Mouse (Mus musculus): ENCODE results near the gene Lcorl. TPM values are rescaled to one million over a fixed set of nuclear protein-coding genes. Genes with fewer than 3 reads are reported as not detected.

Lcorl gene
- polyA plus RNA-seq (2016; fragmentation: Nextera tagmentation; extraction: Ambion mirVana) = 57.0 and 60.0 TPM in 2 replicates

DNA sequence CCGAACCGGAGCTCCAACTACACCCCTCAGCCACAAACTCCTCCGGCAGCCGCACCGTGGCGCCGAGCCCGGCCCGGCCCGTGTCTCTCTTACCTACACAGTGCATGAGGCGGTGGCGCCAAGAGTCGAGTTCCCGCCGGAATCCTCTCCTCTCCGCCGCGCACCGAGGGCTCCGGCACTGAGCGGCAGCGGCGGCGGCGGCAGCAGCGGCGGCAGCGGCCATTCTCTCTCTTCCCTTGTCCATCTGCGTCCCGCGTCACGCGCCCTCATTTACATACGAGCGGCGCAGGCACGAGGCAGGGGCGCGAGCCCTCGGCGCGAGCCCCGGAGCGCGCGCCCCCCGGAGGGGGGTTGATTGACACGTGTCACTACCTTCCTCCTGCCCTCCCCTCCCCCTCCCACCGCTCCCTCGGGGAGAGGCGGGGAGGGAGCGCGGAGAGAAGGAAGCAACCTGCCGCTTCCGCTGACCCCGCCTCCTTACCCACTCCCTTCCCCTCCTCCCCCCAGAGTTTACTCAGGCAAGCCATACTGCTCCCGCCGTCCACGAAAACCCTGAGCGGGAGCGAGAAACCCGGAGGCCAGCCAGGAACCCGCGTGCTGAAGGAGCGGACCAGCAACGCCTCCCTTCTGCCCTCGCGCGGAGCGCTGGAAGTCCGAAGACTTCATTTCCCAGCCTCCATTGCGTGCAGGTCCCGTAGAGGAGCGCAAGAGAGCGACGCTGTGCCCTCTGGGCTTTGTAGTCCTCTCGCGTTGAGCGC, at the start of gene Lcorl:
Gene Lcorl (minus strand): TSS at position 362 of the 758 bp plus-strand sequence.
- Histone ChIP-seq H3K27me3 (no peaks in the 10 kb centered on the region), H3K27ac (peak within 1 kb of the TSS; percentile 99), H3K4me1 (peaks cover 6% of the 10 kb centered on the region), H3K4me2 (peak within 1 kb of the TSS; percentile 75), H3K36me3 (replicated peaks) (no peaks in the 10 kb centered on the region), H3K9ac (peak within 1 kb of the TSS; percentile 97), H3K4me3 (replicated peaks) (peak within 1 kb of the TSS; percentile 96), H3K9me3 (no peaks in the 10 kb centered on the region)
- peak; percentile 95 for ATAC-seq (ENCODE audit: low FRiP score)
- WGBS = under 1% methylated on average over 68 of the region's 79 CpGs

DNA sequence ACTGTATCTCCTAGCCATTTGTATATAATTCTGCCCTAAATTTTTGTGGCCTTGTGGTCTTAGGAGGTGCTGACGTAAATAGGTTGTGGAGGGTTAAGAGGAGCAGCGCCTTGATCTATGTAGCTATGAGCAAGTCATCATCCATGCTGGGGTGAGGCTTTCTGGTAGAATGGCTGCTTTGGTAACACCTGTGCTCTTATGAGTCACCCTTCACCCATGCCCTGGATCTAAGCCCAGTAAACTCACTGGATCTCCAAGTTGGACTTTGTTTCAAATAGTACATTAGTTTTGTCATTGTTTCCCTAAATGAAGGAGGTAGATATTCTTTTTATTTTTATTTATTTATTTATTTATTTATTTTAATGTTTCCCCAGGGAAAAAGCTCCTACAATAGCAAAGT, 47.3 kb upstream of the Lcorl start:
- Histone ChIP-seq H3K9me3 (no peaks in the 10 kb centered on the region), H3K36me3 (replicated peaks) (no peaks in the 10 kb centered on the region), H3K4me1 (no peaks in the 10 kb centered on the region), H3K27me3 (no peaks in the 10 kb centered on the region), H3K4me3 (replicated peaks) (no peak overlapping the region), H3K9ac (no peak overlapping the region), H3K4me2 (no peak overlapping the region), H3K27ac (no peak overlapping the region)
- ATAC-seq (ENCODE audit: low FRiP score) = no peak
- WGBS = 99% methylated on average over 2 of the region's 2 CpGs

DNA sequence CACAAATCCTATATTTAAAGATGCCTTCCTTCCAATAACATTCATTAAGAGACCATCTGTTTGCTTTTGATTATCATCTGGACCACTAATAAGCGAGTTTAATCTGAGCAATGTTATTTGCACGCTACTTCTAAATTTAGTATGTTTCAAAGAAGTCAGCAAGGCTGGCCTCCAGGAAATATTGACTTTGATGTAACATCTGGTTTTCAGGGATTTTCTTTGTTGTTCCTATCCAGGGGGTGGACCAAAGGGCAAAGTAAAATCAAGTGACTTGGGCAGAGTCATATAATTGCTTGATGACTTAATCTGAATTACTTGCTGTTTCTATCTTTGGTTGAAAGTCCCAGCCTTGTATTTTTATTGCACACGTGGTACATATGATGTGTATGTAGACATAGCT, 45.8 kb upstream of the Lcorl start:
- Histone ChIP-seq H3K4me3 (replicated peaks) (no peak overlapping the region), H3K27ac (no peak overlapping the region), H3K27me3 (no peaks in the 10 kb centered on the region), H3K9ac (no peak overlapping the region), H3K4me1 (no peaks in the 10 kb centered on the region), H3K4me2 (no peak overlapping the region), H3K36me3 (replicated peaks) (no peaks in the 10 kb centered on the region), H3K9me3 (no peaks in the 10 kb centered on the region)
- WGBS = 74% methylated on average over 3 of the region's 3 CpGs
- no peak for ATAC-seq (ENCODE audit: low FRiP score)

DNA sequence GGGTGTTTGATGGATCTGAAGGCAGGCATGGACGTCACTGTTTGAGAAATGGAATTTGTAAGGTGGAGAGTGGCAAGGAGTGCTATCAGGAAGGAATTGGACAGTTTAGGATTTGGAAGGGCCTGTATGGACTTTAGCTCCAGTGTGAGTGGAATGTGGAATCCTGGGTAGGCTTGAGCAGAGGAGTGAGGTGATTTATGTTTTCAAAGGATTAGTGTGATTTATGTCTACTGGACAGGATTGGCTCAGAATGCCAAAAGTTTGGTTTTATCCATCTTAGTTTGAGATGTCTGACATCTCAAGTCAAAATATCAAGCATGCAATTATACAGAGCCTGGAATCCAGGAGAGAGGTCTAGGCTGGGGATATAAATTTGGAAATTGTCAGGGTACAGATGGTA, 37.9 kb upstream of the Lcorl start:
- no peaks in the 10 kb centered on the region for H3K27me3 ChIP-seq
- H3K4me2 ChIP-seq = no peak overlapping the region
- no peak overlapping the region for H3K9ac ChIP-seq
- no peaks in the 10 kb centered on the region for H3K36me3 ChIP-seq (replicated peaks)
- 80% methylated on average over 1 of the region's 1 CpGs for WGBS
- no peaks in the 10 kb centered on the region for H3K9me3 ChIP-seq
- H3K4me1 ChIP-seq = no peaks in the 10 kb centered on the region
- H3K4me3 ChIP-seq (replicated peaks) = no peak overlapping the region
- H3K27ac ChIP-seq = no peak overlapping the region
- ATAC-seq (ENCODE audit: low FRiP score) = no peak

DNA sequence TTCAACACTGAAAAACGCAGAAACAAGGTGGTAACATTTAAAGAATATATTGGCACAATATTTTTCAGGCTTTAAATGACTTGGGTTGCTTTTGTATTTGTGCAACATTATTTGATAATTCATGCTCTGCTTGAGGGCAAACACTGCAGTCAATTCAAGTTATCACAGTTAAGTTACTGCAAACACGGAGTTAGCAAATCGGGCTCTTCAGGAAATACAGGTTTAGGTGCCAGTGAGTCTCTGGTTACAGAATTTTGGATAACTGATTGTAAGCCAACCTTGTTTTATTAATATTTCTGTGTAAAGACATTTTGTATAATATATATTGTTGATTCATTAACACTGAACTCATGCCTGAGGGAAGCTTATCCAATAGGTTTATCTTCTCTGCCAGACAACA, 36.3 kb upstream of the Lcorl start:
- no peak overlapping the region for H3K9ac ChIP-seq
- H3K27ac ChIP-seq = no peak overlapping the region
- ATAC-seq (ENCODE audit: low FRiP score) = no peak
- H3K4me3 ChIP-seq (replicated peaks) = no peak overlapping the region
- H3K4me2 ChIP-seq = no peak overlapping the region
- no peaks in the 10 kb centered on the region for H3K4me1 ChIP-seq
- no peaks in the 10 kb centered on the region for H3K9me3 ChIP-seq
- no peaks in the 10 kb centered on the region for H3K27me3 ChIP-seq
- no peaks in the 10 kb centered on the region for H3K36me3 ChIP-seq (replicated peaks)
- 82% methylated on average over 3 of the region's 3 CpGs for WGBS

DNA sequence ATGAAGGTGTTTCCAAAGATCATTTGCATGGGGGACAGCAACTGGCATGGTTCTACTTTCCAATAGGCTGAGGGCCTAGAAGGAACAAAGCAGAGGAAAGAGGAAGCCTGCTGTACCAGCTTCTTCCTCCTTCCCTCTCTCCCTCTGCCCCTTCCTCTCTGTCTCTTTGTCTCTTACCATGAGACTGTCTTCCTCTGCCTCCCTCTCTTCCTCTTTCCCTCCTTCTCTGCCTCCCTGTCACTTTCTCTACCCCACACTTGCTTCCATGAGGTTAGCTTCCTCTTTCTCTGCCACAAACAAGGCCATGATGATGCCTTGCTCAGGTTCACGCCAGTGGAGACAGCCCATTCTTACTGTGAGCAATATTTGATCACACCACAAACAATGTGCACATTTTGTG, 18.9 kb upstream of the Lcorl start:
- Histone ChIP-seq H3K27ac (no peak overlapping the region), H3K4me2 (no peak overlapping the region), H3K9ac (no peak overlapping the region), H3K4me1 (no peaks in the 10 kb centered on the region), H3K27me3 (no peaks in the 10 kb centered on the region), H3K36me3 (replicated peaks) (no peaks in the 10 kb centered on the region), H3K4me3 (replicated peaks) (no peak overlapping the region), H3K9me3 (no peaks in the 10 kb centered on the region)
- ATAC-seq (ENCODE audit: low FRiP score) = no peak
- 94% methylated on average over 1 of the region's 1 CpGs for WGBS

DNA sequence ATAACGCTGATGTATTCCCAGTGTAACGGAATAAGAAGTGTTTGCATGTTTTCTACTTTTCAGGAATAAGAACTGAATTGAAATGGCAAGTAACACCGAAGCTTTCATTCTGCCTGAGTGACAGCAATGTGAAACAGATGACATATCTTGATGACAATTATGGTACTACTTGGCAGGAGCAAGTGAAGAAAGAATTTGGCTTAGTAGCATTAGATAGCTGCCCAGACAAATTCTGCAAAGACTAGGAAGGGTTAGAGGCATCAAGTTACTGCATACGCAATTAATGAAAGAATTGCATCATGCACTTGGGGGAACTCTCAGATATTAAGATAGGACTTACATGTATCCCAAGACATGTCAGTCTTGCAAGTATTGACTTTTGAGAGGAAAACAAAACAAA, 18.1 kb upstream of the Lcorl start:
- Histone ChIP-seq H3K27me3 (no peaks in the 10 kb centered on the region), H3K9me3 (no peaks in the 10 kb centered on the region), H3K4me2 (no peak overlapping the region), H3K4me1 (no peaks in the 10 kb centered on the region), H3K4me3 (replicated peaks) (no peak overlapping the region), H3K27ac (no peak overlapping the region), H3K36me3 (replicated peaks) (no peaks in the 10 kb centered on the region), H3K9ac (no peak overlapping the region)
- WGBS = 93% methylated on average over 4 of the region's 4 CpGs
- ATAC-seq (ENCODE audit: low FRiP score) = no peak

DNA sequence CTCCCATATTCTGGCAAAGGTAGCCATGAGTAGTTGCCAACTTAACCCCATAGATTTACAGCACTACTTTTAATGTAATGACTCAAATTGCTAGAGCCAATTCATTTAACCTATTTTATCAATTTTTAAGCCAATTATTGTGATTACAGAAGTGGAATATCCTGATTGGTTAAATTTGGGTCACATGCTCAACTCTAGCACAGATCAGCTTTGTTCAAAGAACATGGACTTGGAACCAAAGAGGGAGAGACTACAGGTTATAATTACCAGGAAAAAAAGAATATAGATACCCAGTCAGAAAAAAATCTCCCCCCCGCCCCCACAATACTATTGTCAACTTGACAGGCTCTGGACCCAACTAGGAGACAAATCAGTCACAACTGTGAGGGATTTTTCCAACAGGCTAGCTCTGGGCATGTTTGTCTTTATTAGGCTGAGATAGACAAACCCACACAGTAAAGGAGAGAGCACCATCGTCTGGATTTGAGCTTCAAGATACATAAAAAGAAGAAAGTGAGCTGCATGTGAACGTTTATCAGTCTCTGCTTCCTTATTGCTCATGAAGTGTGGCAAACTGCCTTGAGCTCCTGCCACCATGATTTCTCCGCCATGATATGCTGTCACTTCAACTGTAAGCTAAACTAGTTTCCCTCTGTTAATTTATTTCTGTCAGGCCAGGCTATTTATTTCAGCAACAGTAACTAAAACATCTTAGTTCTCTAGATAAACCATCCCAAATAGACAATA, 17.0 kb upstream of the Lcorl start:
- no peaks in the 10 kb centered on the region for H3K36me3 ChIP-seq (replicated peaks)
- H3K4me2 ChIP-seq = no peak overlapping the region
- no peaks in the 10 kb centered on the region for H3K27me3 ChIP-seq
- H3K9ac ChIP-seq = no peak overlapping the region
- no peaks in the 10 kb centered on the region for H3K9me3 ChIP-seq
- 84% methylated on average over 4 of the region's 4 CpGs for WGBS
- H3K4me3 ChIP-seq (replicated peaks) = no peak overlapping the region
- no peak for ATAC-seq (ENCODE audit: low FRiP score)
- H3K4me1 ChIP-seq = no peaks in the 10 kb centered on the region
- no peak overlapping the region for H3K27ac ChIP-seq

DNA sequence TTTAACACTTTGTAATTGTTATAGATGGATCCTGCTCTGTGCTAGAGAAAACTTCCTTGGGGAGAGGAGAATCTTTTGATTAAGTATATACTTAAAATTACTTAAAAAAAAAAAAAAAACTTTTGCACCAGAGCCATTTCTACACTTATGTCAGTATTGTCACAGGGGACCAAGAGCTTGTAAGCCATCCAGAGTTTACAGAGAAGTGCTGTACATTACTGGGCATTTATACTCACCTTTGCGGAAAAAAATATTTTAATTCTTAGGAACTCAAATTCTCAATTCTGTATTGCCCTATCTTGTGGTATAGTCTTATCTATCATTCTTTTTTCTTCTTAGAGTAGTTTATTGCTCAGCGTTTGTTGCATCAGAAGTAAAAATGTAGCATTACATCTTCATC, 953 bp upstream of the Lcorl start:
- H3K9ac ChIP-seq = no peak overlapping the region
- no peaks in the 10 kb centered on the region for H3K9me3 ChIP-seq
- no peak overlapping the region for H3K27ac ChIP-seq
- peak overlapping the region; percentile 96; the same call in 1 of the 2 replicates for H3K4me3 ChIP-seq (replicated peaks)
- H3K36me3 ChIP-seq (replicated peaks) = no peaks in the 10 kb centered on the region
- WGBS = 68% methylated on average over 2 of the region's 2 CpGs
- H3K4me1 ChIP-seq = peaks cover 6% of the 10 kb centered on the region
- ATAC-seq (ENCODE audit: low FRiP score) = no peak
- no peaks in the 10 kb centered on the region for H3K27me3 ChIP-seq
- H3K4me2 ChIP-seq = peak overlapping the region; percentile 75

DNA sequence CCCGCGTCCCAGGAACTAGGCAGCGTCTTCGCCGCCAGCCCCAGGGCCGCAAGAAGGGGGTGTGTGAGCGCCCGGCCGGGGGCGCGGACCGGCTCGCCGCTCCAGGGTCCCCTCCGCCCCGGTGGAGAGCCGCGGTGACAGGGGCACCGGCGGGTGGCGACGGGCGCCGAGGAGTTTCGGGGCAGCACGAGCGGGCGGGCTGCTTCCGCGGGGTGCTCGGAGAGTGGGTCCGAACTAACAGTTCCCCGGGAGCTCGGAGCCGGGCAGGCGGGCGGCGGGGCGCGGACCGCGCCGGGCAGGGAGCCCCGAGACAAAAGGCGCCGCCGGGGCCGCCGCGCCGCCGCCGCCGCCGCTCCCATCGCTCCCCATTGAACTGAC, 550 bp downstream of the Lcorl start:
- ATAC-seq (ENCODE audit: low FRiP score) = peak; percentile 32
- peaks cover 6% of the 10 kb centered on the region for H3K4me1 ChIP-seq
- H3K9me3 ChIP-seq = no peaks in the 10 kb centered on the region
- peak overlapping the region; percentile 97 for H3K9ac ChIP-seq
- H3K4me2 ChIP-seq = peak overlapping the region; percentile 75
- no peaks in the 10 kb centered on the region for H3K27me3 ChIP-seq
- WGBS = under 1% methylated on average over 46 of the region's 56 CpGs
- peak overlapping the region; percentile 96 for H3K4me3 ChIP-seq (replicated peaks)
- H3K27ac ChIP-seq = peak overlapping the region; percentile 99
- no peaks in the 10 kb centered on the region for H3K36me3 ChIP-seq (replicated peaks)

DNA sequence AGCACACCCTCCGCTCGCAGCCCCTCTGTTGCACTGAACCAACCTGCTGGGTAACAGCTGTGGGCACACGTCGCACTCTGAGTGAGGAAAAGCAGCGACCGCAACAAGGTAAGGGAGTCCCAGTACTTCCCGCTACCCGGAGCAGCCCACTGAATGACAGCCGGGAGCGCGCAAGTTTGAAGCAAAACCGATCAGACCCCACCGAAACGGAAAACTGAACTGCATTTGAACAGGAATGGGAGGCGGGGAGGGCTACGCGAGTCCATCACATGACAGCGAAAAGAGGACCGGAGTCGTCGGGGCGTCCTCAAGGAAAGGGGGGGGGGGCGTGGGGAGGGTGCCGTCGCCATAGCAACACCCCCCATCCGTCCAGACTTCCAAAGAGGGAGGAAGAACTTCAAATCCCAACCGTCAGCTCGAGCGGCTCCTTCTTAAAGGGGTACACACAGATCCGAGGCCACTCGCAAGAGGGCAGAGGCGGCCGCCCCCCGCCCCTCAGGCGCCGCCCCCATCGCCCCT, 1.1 kb downstream of the Lcorl start:
- Histone ChIP-seq H3K27ac (peak overlapping the region; percentile 99), H3K36me3 (replicated peaks) (no peaks in the 10 kb centered on the region), H3K9me3 (no peaks in the 10 kb centered on the region), H3K4me3 (replicated peaks) (peak overlapping the region; percentile 96), H3K4me1 (peaks cover 6% of the 10 kb centered on the region), H3K4me2 (peak overlapping the region; percentile 75), H3K27me3 (no peaks in the 10 kb centered on the region), H3K9ac (peak overlapping the region; percentile 97)
- WGBS = under 1% methylated on average over 26 of the region's 37 CpGs
- ATAC-seq (ENCODE audit: low FRiP score) = peak; percentile 76

DNA sequence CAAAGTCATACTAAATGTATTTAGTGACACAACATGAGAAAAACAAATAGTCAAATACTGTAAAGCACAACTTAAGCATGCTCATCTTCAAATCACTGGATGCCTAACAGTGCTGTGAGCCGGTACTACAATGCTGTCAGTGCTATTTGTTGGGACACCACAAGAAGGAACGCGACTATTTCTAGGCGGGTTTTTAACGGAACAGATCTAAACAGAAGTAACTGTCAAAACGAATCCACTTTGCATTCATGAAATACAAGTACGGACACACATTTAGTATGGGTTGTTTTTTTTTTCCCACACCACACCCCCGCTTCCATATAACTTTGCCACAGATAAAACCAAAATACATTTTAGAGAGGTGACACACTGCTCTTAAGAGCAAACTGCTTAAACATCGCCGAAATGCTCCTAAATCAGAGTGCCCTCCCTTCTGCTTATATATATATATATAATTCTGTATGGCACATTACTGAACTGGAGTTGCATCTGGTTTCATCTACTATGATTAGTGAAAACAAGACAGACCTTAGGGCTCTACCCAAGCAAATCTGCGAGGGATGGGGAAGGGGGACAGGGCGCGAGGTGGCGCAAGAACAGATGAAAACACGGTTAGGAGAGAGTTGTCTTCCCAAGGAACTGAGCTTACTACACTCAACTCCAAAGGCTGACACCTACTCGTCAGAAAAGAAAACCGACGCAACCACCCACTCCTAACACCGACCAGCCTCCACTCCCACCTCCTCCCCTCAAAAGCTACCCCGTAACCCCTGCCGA, 1.7 kb downstream of the Lcorl start:
- H3K27me3 ChIP-seq = no peaks in the 10 kb centered on the region
- peak overlapping the region; percentile 97 for H3K9ac ChIP-seq
- H3K36me3 ChIP-seq (replicated peaks) = no peaks in the 10 kb centered on the region
- peaks cover 6% of the 10 kb centered on the region for H3K4me1 ChIP-seq
- H3K4me2 ChIP-seq = peak overlapping the region; percentile 75
- peak overlapping the region; percentile 99 for H3K27ac ChIP-seq
- peak overlapping the region; percentile 96 for H3K4me3 ChIP-seq (replicated peaks)
- H3K9me3 ChIP-seq = no peaks in the 10 kb centered on the region
- 25% methylated on average over 21 of the region's 21 CpGs for WGBS
- peak; percentile 7 for ATAC-seq (ENCODE audit: low FRiP score)

Data from forebrain, embryonic 12.5 days (tissue).